Mouse (Mus musculus): ENCODE data around the gene Teddm2. TPM values are rescaled to one million over a fixed set of nuclear protein-coding genes. Genes with fewer than 3 reads are reported as not detected.

Gene Teddm2
- total and polyA plus RNA-seq, 3 experiments: 0.08 to 0.22 TPM; not detected in 1

DNA sequence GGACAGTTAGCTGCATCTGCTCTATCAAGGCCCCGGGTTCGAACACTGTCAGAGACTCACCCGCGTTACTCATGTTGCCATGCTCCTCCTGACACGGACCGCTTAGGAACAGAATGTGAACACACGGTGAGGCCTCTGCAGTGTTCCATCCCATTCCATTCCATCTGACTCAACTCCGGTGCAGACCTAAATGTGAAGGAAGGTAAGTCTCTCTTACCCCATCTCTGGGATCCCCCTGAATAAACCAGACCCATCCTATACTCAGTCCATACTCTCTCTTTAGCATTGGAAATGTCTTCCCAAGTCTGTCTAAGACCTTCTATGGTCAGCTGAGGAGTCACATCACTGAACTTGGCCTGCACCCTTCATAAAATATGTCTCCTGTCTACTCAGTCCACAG lies 56.0 kb downstream of the Teddm2 start, which contains the start of gene Rgsl1:
Gene Rgsl1, minus strand, starts transcription at position 101 of the 400 bp plus-strand sequence.
- no peak within 1 kb of the TSS for H3K4me3 ChIP-seq (ENCODE audit: control insufficient read depth in 1 of 2, insufficient read depth in 1 of 2, low read depth in 2 of 2, low read length in 2 of 2)
- DNase-seq (ENCODE audit: low read depth, low spot score): no peak
- TF ChIP-seq MAX (IDR thresholded peaks at IDR 0.05; ENCODE audit: low read length): no peak
- no peak for TF ChIP-seq ELF1 (IDR thresholded peaks at IDR 0.05; ENCODE audit: low read depth, low read length)
- no peak for TF ChIP-seq ZMIZ1 (IDR thresholded peaks at IDR 0.05; ENCODE audit: low read depth, low read length)
- TF ChIP-seq GATA1 (IDR thresholded peaks at IDR 0.05; ENCODE audit: low read depth, low read length): no peak
- no peak for TF ChIP-seq SMC3 (IDR thresholded peaks at IDR 0.05; ENCODE audit: low read depth, low read length)
- TF ChIP-seq MAZ (IDR thresholded peaks at IDR 0.05; ENCODE audit: low read depth, low read length): no peak
- no peak for TF ChIP-seq SIN3A (IDR thresholded peaks at IDR 0.05; ENCODE audit: low read length)
- TF ChIP-seq TCF12 (IDR thresholded peaks at IDR 0.05; ENCODE audit: low read depth, low read length): no peak
- H3K27me3 ChIP-seq (ENCODE audit: control insufficient read depth in 1 of 2, insufficient read depth in 2 of 2, low read length in 2 of 2): no peaks in the 10 kb centered on the region
- H3K36me3 ChIP-seq (ENCODE audit: control insufficient read depth in 1 of 2, insufficient read depth in 2 of 2, low read length in 2 of 2): no peaks in the 10 kb centered on the region
- no peaks in the 10 kb centered on the region for H3K79me2 ChIP-seq (ENCODE audit: control insufficient read depth, insufficient read depth, low read length, poor library complexity)
- no peaks in the 10 kb centered on the region for H3K4me1 ChIP-seq (ENCODE audit: control insufficient read depth in 1 of 2, insufficient read depth in 2 of 2, low read length in 2 of 2)
- H3K9me3 ChIP-seq (replicated peaks; ENCODE audit: insufficient read depth, low read length): no peaks in the 10 kb centered on the region
- H3K27ac ChIP-seq (ENCODE audit: control insufficient read depth, low read depth, low read length): no peak within 1 kb of the TSS
- H3K9ac ChIP-seq (ENCODE audit: control insufficient read depth, low read depth, low read length, poor library complexity, severe bottlenecking): no peak within 1 kb of the TSS

DNA sequence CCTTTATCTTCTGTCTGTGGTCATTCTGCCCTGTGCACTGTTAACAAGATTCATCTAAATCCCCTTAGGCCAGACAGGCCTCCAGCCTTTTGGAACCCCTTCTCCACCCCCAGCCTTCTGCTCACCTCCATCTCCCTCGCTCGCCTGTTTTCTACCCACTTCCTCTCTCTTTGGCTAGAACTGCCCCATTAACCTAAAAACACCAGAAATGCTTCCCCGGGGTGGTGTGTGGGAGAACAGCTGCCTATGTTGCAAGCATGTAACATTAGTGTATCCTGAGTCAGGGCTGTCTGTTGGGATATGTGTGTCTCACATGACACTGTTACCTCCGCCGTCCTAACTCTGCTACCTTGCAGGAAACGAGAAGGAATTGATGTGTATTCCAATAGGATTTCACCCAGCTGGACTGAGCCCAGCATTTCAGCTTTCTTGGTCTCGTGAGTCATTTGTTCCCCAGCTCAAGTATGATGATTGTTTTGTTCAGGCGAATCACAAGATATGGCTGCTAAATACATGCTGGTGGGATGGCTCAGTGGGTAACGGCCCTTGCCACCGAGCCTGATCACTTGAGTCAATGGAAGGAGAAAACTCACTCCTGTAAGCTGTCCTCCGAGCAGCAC lies 57.8 kb downstream of the Teddm2 start:
- Histone ChIP-seq H3K27ac (ENCODE audit: control insufficient read depth, low read depth, low read length) (no peak overlapping the region), H3K9ac (ENCODE audit: control insufficient read depth, low read depth, low read length, poor library complexity, severe bottlenecking) (no peak overlapping the region)
- DNase-seq (ENCODE audit: low read depth, low spot score): no peak

GRCm38 (mm10) chr1:153836036-153836435 lies 64.0 kb downstream of the Teddm2 start:
- no peak overlapping the region for H3K9ac ChIP-seq (ENCODE audit: control insufficient read depth, low read depth, low read length, poor library complexity, severe bottlenecking)
- H3K79me2 ChIP-seq (ENCODE audit: control insufficient read depth, insufficient read depth, low read length, poor library complexity): no peaks in the 10 kb centered on the region
- H3K9me3 ChIP-seq (replicated peaks; ENCODE audit: insufficient read depth, low read length): no peaks in the 10 kb centered on the region
- no peak for DNase-seq (ENCODE audit: low read depth, low spot score)
- no peaks in the 10 kb centered on the region for H3K36me3 ChIP-seq (ENCODE audit: control insufficient read depth in 1 of 2, insufficient read depth in 2 of 2, low read length in 2 of 2)
- no peak overlapping the region for H3K4me3 ChIP-seq (ENCODE audit: control insufficient read depth in 1 of 2, insufficient read depth in 1 of 2, low read depth in 2 of 2, low read length in 2 of 2)
- no peaks in the 10 kb centered on the region for H3K4me1 ChIP-seq (ENCODE audit: control insufficient read depth in 1 of 2, insufficient read depth in 2 of 2, low read length in 2 of 2)
- H3K27ac ChIP-seq (ENCODE audit: control insufficient read depth, low read depth, low read length): no peak overlapping the region
- H3K27me3 ChIP-seq (ENCODE audit: control insufficient read depth in 1 of 2, insufficient read depth in 2 of 2, low read length in 2 of 2): no peaks in the 10 kb centered on the region
- no peak for TF ChIP-seq MEF2A (IDR thresholded peaks at IDR 0.05; ENCODE audit: extremely low read depth, insufficient replicate concordance, low read depth, low read length, poor library complexity, severe bottlenecking)
- no peak for TF ChIP-seq USF2 (IDR thresholded peaks at IDR 0.05; ENCODE audit: borderline replicate concordance in 1 of 2, insufficient read depth in 1 of 2, low read depth in 1 of 2, low read length in 2 of 2)
- TF ChIP-seq NELFE (IDR thresholded peaks at IDR 0.05; ENCODE audit: low read depth, low read length): no peak
- TF ChIP-seq GATA1 (IDR thresholded peaks at IDR 0.05; ENCODE audit: low read depth, low read length): no peak
- TF ChIP-seq MAFK (IDR thresholded peaks at IDR 0.05; ENCODE audit: borderline replicate concordance, low read depth, low read length): no peak
- no peak for TF ChIP-seq E2F4 (IDR thresholded peaks at IDR 0.05; ENCODE audit: borderline replicate concordance, low read depth, low read length)
- no peak for TF ChIP-seq ZMIZ1 (IDR thresholded peaks at IDR 0.05; ENCODE audit: low read depth, low read length)
- TF ChIP-seq RCOR1 (IDR thresholded peaks at IDR 0.05; ENCODE audit: low read depth, low read length): no peak
- TF ChIP-seq BHLHE40 (IDR thresholded peaks at IDR 0.05; ENCODE audit: borderline replicate concordance, low read depth, low read length): no peak
- no peak for TF ChIP-seq JUND (IDR thresholded peaks at IDR 0.05; ENCODE audit: low read depth, low read length)
- no peak for TF ChIP-seq MYC (IDR thresholded peaks at IDR 0.05; ENCODE audit: low read depth, low read length)
- no peak for TF ChIP-seq TBP (IDR thresholded peaks at IDR 0.05; ENCODE audit: low read depth, low read length)
- no peak for TF ChIP-seq CHD1 (IDR thresholded peaks at IDR 0.05; ENCODE audit: low read depth, low read length)
- TF ChIP-seq POLR2AphosphoS5 (IDR thresholded peaks at IDR 0.05; ENCODE audit: borderline replicate concordance, low read depth, low read length): no peak
- TF ChIP-seq TAL1 (IDR thresholded peaks at IDR 0.05; ENCODE audit: low read length): no peak

More for the DNA sequence above, 57.8 kb downstream of the Teddm2 start:
- no peaks in the 10 kb centered on the region for H3K36me3 ChIP-seq (ENCODE audit: control insufficient read depth in 1 of 2, insufficient read depth in 2 of 2, low read length in 2 of 2)
- no peaks in the 10 kb centered on the region for H3K4me1 ChIP-seq (ENCODE audit: control insufficient read depth in 1 of 2, insufficient read depth in 2 of 2, low read length in 2 of 2)
- TF ChIP-seq TCF12 (IDR thresholded peaks at IDR 0.05; ENCODE audit: low read depth, low read length) (no peak), MAX (IDR thresholded peaks at IDR 0.05; ENCODE audit: low read length) (no peak), NRF1 (IDR thresholded peaks at IDR 0.05; ENCODE audit: insufficient read depth, low read depth, low read length, poor library complexity, severe bottlenecking) (no peak), ZNF384 (IDR thresholded peaks at IDR 0.05; ENCODE audit: low read depth, low read length) (no peak), MXI1 (IDR thresholded peaks at IDR 0.05; ENCODE audit: low read depth, low read length) (no peak), SMC3 (IDR thresholded peaks at IDR 0.05; ENCODE audit: low read depth, low read length) (no peak), MYB (IDR thresholded peaks at IDR 0.05; ENCODE audit: low read depth, low read length) (no peak), JUND (IDR thresholded peaks at IDR 0.05; ENCODE audit: low read depth, low read length) (no peak), ZC3H11A (IDR thresholded peaks at IDR 0.05; ENCODE audit: low read depth, low read length) (no peak), HCFC1 (IDR thresholded peaks at IDR 0.05; ENCODE audit: low read depth, low read length) (no peak), MEF2A (IDR thresholded peaks at IDR 0.05; ENCODE audit: extremely low read depth, insufficient replicate concordance, low read depth, low read length, poor library complexity, severe bottlenecking) (no peak), SIN3A (IDR thresholded peaks at IDR 0.05; ENCODE audit: low read length) (no peak), CHD1 (IDR thresholded peaks at IDR 0.05; ENCODE audit: low read depth, low read length) (no peak)
- H3K27me3 ChIP-seq (ENCODE audit: control insufficient read depth in 1 of 2, insufficient read depth in 2 of 2, low read length in 2 of 2): no peaks in the 10 kb centered on the region
- no peaks in the 10 kb centered on the region for H3K9me3 ChIP-seq (replicated peaks; ENCODE audit: insufficient read depth, low read length)
- no peaks in the 10 kb centered on the region for H3K79me2 ChIP-seq (ENCODE audit: control insufficient read depth, insufficient read depth, low read length, poor library complexity)
- H3K4me3 ChIP-seq (ENCODE audit: control insufficient read depth in 1 of 2, insufficient read depth in 1 of 2, low read depth in 2 of 2, low read length in 2 of 2): no peak overlapping the region

Data from MEL (cell line).